Mouse (Mus musculus): ENCODE results near the gene Ipo9.

- TF ChIP-seq CTCF (IDR thresholded peaks at IDR 0.05; ENCODE audit: low read depth) (no peak), EP300 (optimal IDR thresholded peaks at IDR 0.05) (no peak)
Observed at GRCm38 (mm10) chr1:135441861-135442260, 11.6 kb upstream of the Ipo9 start.

Measured in stomach, postnatal 0 days (tissue).